Mouse (Mus musculus) CH12.LX (cell line): ENCODE measurements around the gene Ube2s. TPM values are rescaled to one million over a fixed set of nuclear protein-coding genes. Genes with fewer than 3 reads are reported as not detected.

ENCODE experiments used
- DNase-seq: peaks from one replicate; pipeline ENCODE4 v3.0.0-alpha.2; 2013; ENCODE audit errors: extremely low read depth
- H3K27ac ChIP-seq: 2 replicates; pipeline ENCODE4 v1.5.1; 2012; ENCODE audit warnings: low read depth, mild to moderate bottlenecking, control low read depth, moderate library complexity; ENCODE audit not compliant: insufficient read depth
- H3K27me3 ChIP-seq: replicated peaks from 2 replicates; pipeline ENCODE3; 2012; ENCODE audit warnings: inconsistent platforms
- H3K36me3 ChIP-seq, 2 experiments: replicated peaks in 1 of 2; 2 replicates each; pipeline versions ENCODE3 to v1.6.1; 2012; ENCODE audit warnings: inconsistent platforms in 1 of 2, low read length in 1 of 2, mild to moderate bottlenecking in 1 of 2, mixed read lengths in 1 of 2, moderate library complexity in 1 of 2; ENCODE audit not compliant: control insufficient read depth in 1 of 2, insufficient read depth in 1 of 2
- H3K4me1 ChIP-seq, 2 experiments: 2 replicates each; pipeline ENCODE4 v1.6.1; 2012; ENCODE audit warnings: inconsistent platforms in 1 of 2, moderate library complexity in 1 of 2; ENCODE audit not compliant: insufficient read depth in 2 of 2, control insufficient read depth in 1 of 2
- H3K4me2 ChIP-seq: 2 replicates; pipeline ENCODE4 v1.6.1; 2012; ENCODE audit warnings: low read depth, mild to moderate bottlenecking, control low read depth; ENCODE audit not compliant: poor library complexity, insufficient read depth, severe bottlenecking
- H3K4me3 ChIP-seq, 3 experiments: fragments of 150-350 bp in 1 of 3; sonication (generic) in 1 of 3; replicated peaks in 1 of 3; 2 replicates each; pipeline versions ENCODE3 to v1.5.1; 2011 to 2012; ENCODE audit warnings: low read depth in 2 of 3, low read length in 2 of 3, mild to moderate bottlenecking in 2 of 3, moderate library complexity in 2 of 3, control low read depth in 1 of 3, improper control_type of control experiment in 1 of 3, inconsistent platforms in 1 of 3, mixed read lengths in 1 of 3; ENCODE audit not compliant: poor library complexity in 1 of 3
- H3K79me2 ChIP-seq: replicated peaks from 2 replicates; pipeline ENCODE4 v1.6.1; 2012; ENCODE audit warnings: mild to moderate bottlenecking, moderate library complexity; ENCODE audit not compliant: control insufficient read depth, poor library complexity, insufficient read depth, severe bottlenecking; ENCODE audit errors: extremely low read depth
- H3K9ac ChIP-seq: 2 replicates; pipeline ENCODE4 v1.6.1; 2012; ENCODE audit warnings: low read depth, mild to moderate bottlenecking, control low read depth, moderate library complexity; ENCODE audit not compliant: insufficient read depth
- H3K9me3 ChIP-seq: replicated peaks from 2 replicates; pipeline ENCODE3; 2012; ENCODE audit warnings: low read length, inconsistent platforms, mixed read lengths
- CHD1 ChIP-seq: IDR thresholded peaks from 2 replicates; pipeline ENCODE4 v1.6.1; 2012; ENCODE audit warnings: low read depth, low read length, improper control_type of control experiment, inconsistent platforms
- CTCF ChIP-seq, 2 experiments: IDR thresholded peaks in 1 of 2; conservative IDR thresholded peaks in 1 of 2; 2 replicates each; pipeline ENCODE4 v1.5.1; 2011 to 2012; ENCODE audit warnings: low read depth in 2 of 2, low read length in 2 of 2, improper control_type of control experiment in 1 of 2, inconsistent platforms in 1 of 2, mild to moderate bottlenecking in 1 of 2, moderate library complexity in 1 of 2
- E2F4 ChIP-seq: IDR thresholded peaks from 2 replicates; pipeline ENCODE4 v1.6.1; 2011; ENCODE audit warnings: low read depth, low read length, improper control_type of control experiment; ENCODE audit not compliant: insufficient replicate concordance
- ETS1 ChIP-seq: conservative IDR thresholded peaks from 2 replicates; pipeline ENCODE4 v1.6.1; 2012; ENCODE audit warnings: low read depth, mild to moderate bottlenecking, inconsistent platforms, low read length, improper control_type of control experiment, moderate library complexity
- GABPA ChIP-seq: IDR thresholded peaks from 2 replicates; pipeline ENCODE4 v1.6.1; 2012; ENCODE audit warnings: low read depth, low read length, improper control_type of control experiment, inconsistent platforms; ENCODE audit not compliant: insufficient replicate concordance
- IRF4 ChIP-seq: IDR thresholded peaks from 2 replicates; pipeline ENCODE4 v1.6.1; 2014; ENCODE audit warnings: low read depth, mild to moderate bottlenecking, inconsistent platforms, low read length, improper control_type of control experiment
- JUN ChIP-seq: IDR thresholded peaks from 2 replicates; pipeline ENCODE4 v1.6.1; 2011; ENCODE audit warnings: low read depth, mild to moderate bottlenecking, low read length, improper control_type of control experiment, moderate library complexity; ENCODE audit not compliant: insufficient read depth
- KAT2A ChIP-seq: IDR thresholded peaks from 2 replicates; pipeline ENCODE4 v1.6.1; 2012; ENCODE audit warnings: low read length, improper control_type of control experiment, inconsistent platforms; ENCODE audit not compliant: insufficient replicate concordance
- MAFK ChIP-seq: IDR thresholded peaks from 2 replicates; pipeline ENCODE4 v1.6.1; 2011; ENCODE audit warnings: low read length, improper control_type of control experiment; ENCODE audit not compliant: insufficient replicate concordance
- MAX ChIP-seq: IDR thresholded peaks from 2 replicates; pipeline ENCODE4 v1.6.1; 2011; ENCODE audit warnings: low read length, improper control_type of control experiment
- MEF2A ChIP-seq: IDR thresholded peaks from 2 replicates; pipeline ENCODE4 v1.6.1; 2014; ENCODE audit warnings: low read depth, mild to moderate bottlenecking, inconsistent platforms, low read length, improper control_type of control experiment, borderline replicate concordance
- MXI1 ChIP-seq: IDR thresholded peaks from 2 replicates; pipeline ENCODE4 v1.6.1; 2011; ENCODE audit warnings: mild to moderate bottlenecking, low read depth, low read length, improper control_type of control experiment
- MYC ChIP-seq: IDR thresholded peaks from 2 replicates; pipeline ENCODE4 v1.6.1; 2011; ENCODE audit warnings: low read depth, mild to moderate bottlenecking, improper control_type of control experiment, low read length
- NELFE ChIP-seq: IDR thresholded peaks from 2 replicates; pipeline ENCODE4 v1.6.1; 2011; ENCODE audit warnings: low read depth, low read length, improper control_type of control experiment
- RAD21 ChIP-seq: IDR thresholded peaks from 2 replicates; pipeline ENCODE4 v1.6.1; 2011; ENCODE audit warnings: low read depth, mild to moderate bottlenecking, low read length, improper control_type of control experiment, moderate library complexity
- SIN3A ChIP-seq: IDR thresholded peaks from 2 replicates; pipeline ENCODE4 v1.6.1; 2012; ENCODE audit warnings: low read length, improper control_type of control experiment, inconsistent platforms
- TBP ChIP-seq: conservative IDR thresholded peaks from 2 replicates; pipeline ENCODE4 v1.6.1; 2011; ENCODE audit warnings: low read depth, low read length, improper control_type of control experiment
- ZMIZ1 ChIP-seq: IDR thresholded peaks from 2 replicates; pipeline ENCODE4 v1.6.1; 2012; ENCODE audit warnings: low read depth, mild to moderate bottlenecking, inconsistent platforms, low read length, improper control_type of control experiment
- ZNF384 ChIP-seq: IDR thresholded peaks from 2 replicates; pipeline ENCODE4 v1.6.1; 2012; ENCODE audit warnings: low read depth, low read length, improper control_type of control experiment, inconsistent platforms
- dilution Hi-C: fragments of 300-500 bp; cut with MboI; formaldehyde crosslinking; loops from 2 replicates; pipeline ENCODE4 v1.14.3; 2020; ENCODE audit warnings: low sequenced_read_pairs; ENCODE audit not compliant: extremely low pct_unique_long_range_greater_than_20kb, extremely low pct_ligation_motif_present
- in situ Hi-C: fragments of 300-500 bp; cut with MboI; formaldehyde crosslinking; loops from 3 replicates; pipeline ENCODE4 v1.14.3; 2019; ENCODE audit warnings: low sequenced_read_pairs, low pct_ligation_motif_present, low pct_unique_long_range_greater_than_20kb, mixed read lengths
- polyA plus RNA-seq: library from polyadenylated mRNA; unstranded; fragments of >175 nt; gene quantifications from 2 replicates; pipeline ENCODE4 v1.2.1, GENCODE M21; 2012; ENCODE audit warnings: low read depth; ENCODE audit not compliant: insufficient read length
- total RNA-seq, 2 experiments: library from RNA; depleted of rRNA; stranded (reverse); fragments of 300-350 nt in 1 of 2; fragments of >200 nt in 1 of 2; gene quantifications; 2 replicates each; pipeline ENCODE4 v1.2.3; 2012 to 2014

The Ube2s gene
- total and polyA plus RNA-seq, 3 experiments, result 238 to 825 (median 392) TPM

GRCm38 (mm10) chr7:4783667-4784268, 28.6 kb downstream of the Ube2s start:
- TF ChIP-seq MAX (no peak), SIN3A (no peak), MYC (no peak), MEF2A (no peak), JUN (no peak)
- in situ Hi-C loops (loop anchor here (5.0 to 10.0 kb wide), 3 partner anchors 36 to 159 kb away; no protein-coding TSS in a partner anchor), dilution Hi-C loops (no loop called here)
- no peak for DNase-seq
- Histone ChIP-seq H3K9ac (no peak overlapping the region), H3K79me2 (no peaks in the 10 kb centered on the region), H3K4me3 (no peak overlapping the region), H3K27ac (no peak overlapping the region), H3K4me1 (peaks cover 9 to 36% of the 10 kb centered on the region in 2 experiments), H3K9me3 (no peaks in the 10 kb centered on the region), H3K36me3 (peaks cover 4 to 22% of the 10 kb centered on the region in 2 experiments), H3K27me3 (no peaks in the 10 kb centered on the region), H3K4me2 (no peak overlapping the region)

DNA sequence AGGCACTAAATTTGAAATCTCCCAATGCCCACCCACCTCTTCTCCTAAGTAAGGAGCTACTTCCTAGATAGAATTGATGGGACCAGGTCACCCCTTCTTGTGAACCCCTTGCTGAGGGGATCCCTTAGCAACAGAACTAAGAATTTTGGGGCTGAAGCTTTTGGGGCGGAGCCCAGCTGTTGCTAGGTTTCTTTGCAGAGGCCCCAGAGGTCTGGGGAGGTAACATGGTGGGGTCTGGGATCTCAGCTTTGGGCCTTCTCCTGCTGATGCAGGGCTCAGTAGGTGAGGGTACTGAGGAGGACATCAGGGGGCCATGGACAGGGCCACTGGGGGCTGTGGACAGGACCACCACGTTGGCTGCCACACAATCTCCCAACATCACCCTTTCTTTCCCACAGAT, 29.6 kb downstream of the Ube2s start, which contains the start of the genes Il11 and Tmem190:
Gene Il11 (minus strand): TSS at position 101 of the 400 bp plus-strand sequence.
Gene Tmem190 (plus strand): TSS at position 179 of the 400 bp plus-strand sequence.
- Histone ChIP-seq H3K4me2 (no peak within 1 kb of the TSS), H3K79me2 (no peaks in the 10 kb centered on the region), H3K9me3 (no peaks in the 10 kb centered on the region), H3K27me3 (peaks cover 3% of the 10 kb centered on the region), H3K36me3 (peaks cover 4 to 22% of the 10 kb centered on the region in 2 experiments), H3K4me3 (no peak within 1 kb of the TSS), H3K9ac (no peak within 1 kb of the TSS), H3K4me1 (peaks cover 9 to 36% of the 10 kb centered on the region in 2 experiments), H3K27ac (no peak within 1 kb of the TSS)
- TF ChIP-seq KAT2A (no peak), ETS1 (no peak), E2F4 (no peak)
- no peak for DNase-seq
- dilution Hi-C loops (no loop called here), in situ Hi-C loops (loop anchor here (5.0 to 10.0 kb wide), 3 partner anchors 35 to 158 kb away; no protein-coding TSS in a partner anchor)

DNA sequence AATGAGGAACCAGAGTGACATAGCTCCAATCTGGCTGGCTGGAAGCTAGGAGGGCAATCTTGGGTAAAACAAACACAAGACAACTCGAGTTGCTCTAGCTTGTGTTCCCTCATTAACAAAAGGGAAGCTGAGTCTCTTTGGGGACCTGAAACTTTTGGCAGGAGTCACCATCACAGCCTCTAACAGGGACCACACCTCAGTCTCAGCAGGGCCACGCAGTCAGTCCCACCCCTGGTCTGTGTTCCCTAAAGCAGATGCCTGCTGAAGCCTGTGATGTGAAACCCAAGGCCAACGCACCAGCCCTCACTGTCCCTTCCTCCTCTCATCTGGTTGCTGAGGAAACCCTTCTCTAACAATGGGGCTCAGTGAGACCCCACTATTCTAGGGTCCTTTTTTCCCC, 30.3 kb downstream of the Ube2s start:
- Histone ChIP-seq H3K4me2 (no peak overlapping the region), H3K4me3 (no peak overlapping the region), H3K4me1 (peaks cover 9 to 30% of the 10 kb centered on the region in 2 experiments), H3K9me3 (no peaks in the 10 kb centered on the region), H3K27ac (no peak overlapping the region), H3K9ac (no peak overlapping the region), H3K79me2 (no peaks in the 10 kb centered on the region), H3K27me3 (peaks cover 7% of the 10 kb centered on the region), H3K36me3 (peaks cover 4 to 22% of the 10 kb centered on the region in 2 experiments)
- TF ChIP-seq CTCF (conservative IDR thresholded peaks at IDR 0.05 in 1 of 2, IDR thresholded peaks at IDR 0.05 in 1 of 2; ENCODE audit: low read depth in 2 of 2, low read length in 2 of 2) (no peak), NELFE (no peak), TBP (no peak), MAFK (no peak), MXI1 (no peak), MAX (no peak), ZMIZ1 (no peak), ZNF384 (no peak), IRF4 (no peak), GABPA (no peak), CHD1 (no peak), RAD21 (no peak)
- dilution Hi-C loops, result no loop called here
- in situ Hi-C loops, result loop anchor here (5.0 to 10.0 kb wide), 3 partner anchors 35 to 157 kb away; no protein-coding TSS in a partner anchor
- no peak for DNase-seq
